Mouse (Mus musculus) left cerebral cortex, adult 8-10 months (tissue): ENCODE measurements around the gene Paf1. TPM values are rescaled to one million over a fixed set of nuclear protein-coding genes. Genes with fewer than 3 reads are reported as not detected.

ENCODE experiments used
- DNase-seq, 2 experiments: peaks; one replicate each; pipeline ENCODE4 v3.0.0; 2022; ENCODE audit warnings: low spot score in 2 of 2
- total RNA-seq, 4 experiments: library from RNA; stranded (reverse); gene quantifications; 2 replicates each; pipeline ENCODE4 v1.2.4; 2022

Paf1 gene
- total RNA-seq, 4 experiments from 2014 or later: 51.1 to 77.7 (median 63.9) TPM

GRCm38 (mm10) chr7:28435660-28436259, 43.0 kb downstream of the Paf1 start:
- DNase-seq: peak in 1 of 2 experiments; percentile 42

GRCm38 (mm10) chr7:28436271-28436904, 43.6 kb downstream of the Paf1 start:
- DNase-seq: peak; percentile 99 to 100

- DNase-seq: peak in 1 of 2 experiments; percentile 62
Observed at GRCm38 (mm10) chr7:28436932-28437570, 44.3 kb downstream of the Paf1 start, which contains the start of gene Gmfg. Gmfg (plus strand) TSS chr7:28437447.

GRCm38 (mm10) chr7:28437964-28438363, 45.2 kb downstream of the Paf1 start:
- DNase-seq: no peak

- DNase-seq: no peak
Observed at GRCm38 (mm10) chr7:28438771-28439170, 46.0 kb downstream of the Paf1 start.

- DNase-seq: no peak
Observed at GRCm38 (mm10) chr7:28440739-28441138, 48.0 kb downstream of the Paf1 start.

GRCm38 (mm10) chr7:28441776-28442485, 49.2 kb downstream of the Paf1 start:
- no peak for DNase-seq

GRCm38 (mm10) chr7:28442688-28443087, 49.9 kb downstream of the Paf1 start:
- DNase-seq: no peak

GRCm38 (mm10) chr7:28444344-28444974, 51.7 kb downstream of the Paf1 start:
- no peak for DNase-seq

- DNase-seq: peak in 1 of 2 experiments; percentile 92
Observed at GRCm38 (mm10) chr7:28446446-28446845, 53.7 kb downstream of the Paf1 start.

GRCm38 (mm10) chr7:28447101-28447830, 54.5 kb downstream of the Paf1 start:
- no peak for DNase-seq

GRCm38 (mm10) chr7:28447865-28448820, 55.4 kb downstream of the Paf1 start:
- DNase-seq: no peak

Other genes with a start within 250 kb of the Paf1 start
- gene Fbl, start 223.2 kb upstream of the Paf1 start, total RNA-seq: 10 to 100 TPM; 47.8 to 59.8 (median 56.9) TPM
- 10 to 100 TPM; 42.5 to 45.3 (median 44.3) TPM for gene Dyrk1b, start 213.5 kb upstream of the Paf1 start, total RNA-seq
- gene Eid2, start 125.1 kb upstream of the Paf1 start, total RNA-seq: 10 to 100 TPM; 56.5 to 59.8 (median 58.3) TPM
- 10 to 100 TPM; 30.6 to 34.2 (median 33.4) TPM for gene Eid2b, start 115.2 kb upstream of the Paf1 start, total RNA-seq
- 1 to 10 TPM in 2 of 4 experiments, under 1 TPM in 2; 0.72 to 1.9 (median 1.0) TPM for gene Selenov, start 101.8 kb upstream of the Paf1 start, total RNA-seq
- gene Dll3, start 90.7 kb upstream of the Paf1 start, total RNA-seq: 1 to 10 TPM in 2 of 4 experiments, under 1 TPM in 2; 0.59 to 2.9 (median 0.95) TPM
- gene Timm50, start 80.9 kb upstream of the Paf1 start, total RNA-seq: 10 to 100 TPM; 34.8 to 39.2 (median 39.1) TPM
- 100 to 1,000 TPM; 117 to 123 (median 121) TPM for gene Supt5, start 54.2 kb upstream of the Paf1 start, total RNA-seq
- gene Rps16, start 42.3 kb upstream of the Paf1 start, total RNA-seq: 100 to 1,000 TPM; 521 to 591 (median 572) TPM
- gene Plekhg2, start 20.4 kb upstream of the Paf1 start, total RNA-seq: 1 to 10 TPM; 6.2 to 8.4 (median 8.0) TPM
- gene Zfp36, start 12.7 kb upstream of the Paf1 start, total RNA-seq: 1 to 10 TPM; 2.1 to 6.1 (median 3.6) TPM
- gene Med29, start 243 bp upstream of the Paf1 start, total RNA-seq: 10 to 100 TPM; 13.2 to 17.4 (median 16.3) TPM
- 1 to 10 TPM in 2 of 4 experiments, under 1 TPM in 2; 0.38 to 5.7 (median 1.9) TPM for gene Gmfg, start 44.5 kb downstream of the Paf1 start, total RNA-seq
- 10 to 100 TPM; 77.6 to 83.2 (median 81.1) TPM for gene Lrfn1, start 59.0 kb downstream of the Paf1 start, total RNA-seq
- gene Ifnl2, start 117.5 kb downstream of the Paf1 start, total RNA-seq: not detected
- not detected for gene Ifnl3, start 129.9 kb downstream of the Paf1 start, total RNA-seq
- not detected for gene Sycn, start 147.9 kb downstream of the Paf1 start, total RNA-seq
- under 1 TPM in 3 of 4 experiments, not detected in 1; 0.23 to 0.49 (median 0.39) TPM for gene Nccrp1, start 154.3 kb downstream of the Paf1 start, total RNA-seq
- gene Samd4b, start 205.2 kb downstream of the Paf1 start, total RNA-seq: 10 to 100 TPM; 58.2 to 70.1 (median 61.7) TPM
- gene Pak4, start 205.2 kb downstream of the Paf1 start, total RNA-seq: 1 to 10 TPM; 8.4 to 9.0 (median 8.5) TPM
- gene Acp7, start 238.4 kb downstream of the Paf1 start, total RNA-seq: 1 to 10 TPM; 1.5 to 2.8 (median 2.1) TPM